Mouse (Mus musculus) C2C12 (cell line): ENCODE data around the gene Gcn1l1.

Source experiments
- CEBPB ChIP-seq: IDR thresholded peaks from one replicate; pipeline ENCODE4 v1.6.1; 2011; ENCODE audit warnings: low read depth, mild to moderate bottlenecking, control low read depth, moderate library complexity
- CTCF ChIP-seq: IDR thresholded peaks from one replicate; pipeline ENCODE4 v1.5.1; 2011; ENCODE audit not compliant: control insufficient read depth, insufficient read depth, insufficient read length
- MAX ChIP-seq: IDR thresholded peaks from one replicate; pipeline ENCODE4 v1.6.1; 2011; ENCODE audit warnings: mild to moderate bottlenecking, control low read depth

DNA sequence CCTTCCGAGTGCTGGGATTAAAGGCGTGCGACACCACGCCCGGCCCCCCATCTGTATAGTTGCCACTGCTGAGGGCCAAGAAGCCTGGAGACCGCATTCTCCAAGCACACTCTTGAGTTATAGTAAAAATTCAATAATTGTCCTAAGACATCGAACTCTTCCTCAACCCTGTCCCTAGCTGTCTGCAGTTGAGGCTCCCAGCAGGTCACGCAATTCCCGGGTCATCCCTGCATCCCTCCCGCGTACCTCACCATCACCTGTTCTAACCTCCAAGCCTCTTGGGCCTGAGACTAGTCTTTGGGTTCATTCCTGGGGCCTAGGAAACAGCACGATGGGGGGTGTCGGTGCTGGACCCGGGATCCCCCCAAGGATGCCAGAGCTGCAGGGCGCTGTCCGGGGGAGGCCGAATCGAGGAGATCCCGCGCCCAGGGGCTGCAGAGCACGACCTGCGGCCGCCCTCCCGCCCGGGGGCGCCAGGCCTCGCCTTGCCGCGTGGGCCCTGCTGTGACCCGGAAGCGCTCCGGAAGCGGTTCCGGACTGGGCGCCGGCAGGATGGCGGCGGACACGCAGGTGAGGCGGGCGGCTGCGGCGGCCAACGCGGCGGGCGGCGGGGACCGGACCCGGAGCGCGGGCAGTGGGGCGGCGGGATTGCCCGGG lies at the start of gene Gcn1l1:
- TF ChIP-seq CTCF: peak; percentile 85
- TF ChIP-seq MAX: peak; percentile 81
- TF ChIP-seq CEBPB: no peak
